Mouse (Mus musculus): ENCODE results near the gene Il27ra. TPM values are rescaled to one million over a fixed set of nuclear protein-coding genes. Genes with fewer than 3 reads are reported as not detected.
A peak's percentile ranks its signal among the peaks of the same experiment; 100 is the strongest.

Gene Il27ra
- total RNA-seq, 1 experiment, result 0.89 TPM

GRCm38 (mm10) chr8:84019738-84020137 is 22.7 kb downstream of the Il27ra start:
- no peaks in the 10 kb centered on the region for H3K36me3 ChIP-seq (ENCODE audit: control insufficient read depth, insufficient read depth, low read length, poor library complexity, severe bottlenecking)
- no peak overlapping the region for H3K9ac ChIP-seq (ENCODE audit: insufficient read depth, low read depth, low read length, poor library complexity, severe bottlenecking)
- H3K4me1 ChIP-seq (ENCODE audit: control insufficient read depth in 2 of 2, insufficient read depth in 2 of 2, low read length in 2 of 2, poor library complexity in 1 of 2), result peaks cover 16 to 34% of the 10 kb centered on the region in 2 experiments
- no peaks in the 10 kb centered on the region for H3K9me3 ChIP-seq (ENCODE audit: control insufficient read depth, insufficient read depth, low read depth, low read length)
- TF ChIP-seq MAFK (IDR thresholded peaks at IDR 0.05; ENCODE audit: insufficient read depth, low read depth, low read length) (no peak), CHD2 (IDR thresholded peaks at IDR 0.05; ENCODE audit: low read depth, low read length) (no peak), ZNF384 (IDR thresholded peaks at IDR 0.05; ENCODE audit: low read depth, low read length) (no peak)
- in situ Hi-C loops (cut with MboI; ENCODE audit: low sequenced_read_pairs in 2 of 2, unreplicated experiment in 2 of 2), result loop anchor here in 1 of 2 experiments (10.0 kb wide), 1 partner anchor 335 kb away; no protein-coding TSS in a partner anchor
- no peak overlapping the region for H3K27ac ChIP-seq (ENCODE audit: insufficient read depth, low read depth, low read length, poor library complexity, severe bottlenecking)
- no peak overlapping the region for H3K4me3 ChIP-seq (ENCODE audit: insufficient read depth in 1 of 2, low read depth in 1 of 2, low read length in 2 of 2, poor library complexity in 1 of 2, severe bottlenecking in 1 of 2)
- no peak for DNase-seq (ENCODE audit: low read depth, low spot score)

- Histone ChIP-seq H3K9me3 (ENCODE audit: control insufficient read depth, insufficient read depth, low read depth, low read length) (no peaks in the 10 kb centered on the region), H3K9ac (ENCODE audit: insufficient read depth, low read depth, low read length, poor library complexity, severe bottlenecking) (no peak overlapping the region), H3K4me1 (ENCODE audit: control insufficient read depth in 2 of 2, insufficient read depth in 2 of 2, low read length in 2 of 2, poor library complexity in 1 of 2) (peaks cover 0 to 10% of the 10 kb centered on the region in 2 experiments; a peak in 3 of 4 replicates), H3K4me3 (ENCODE audit: insufficient read depth in 1 of 2, low read depth in 1 of 2, low read length in 2 of 2, poor library complexity in 1 of 2, severe bottlenecking in 1 of 2) (no peak overlapping the region), H3K27ac (ENCODE audit: insufficient read depth, low read depth, low read length, poor library complexity, severe bottlenecking) (no peak overlapping the region), H3K36me3 (ENCODE audit: control insufficient read depth, insufficient read depth, low read length, poor library complexity, severe bottlenecking) (no peaks in the 10 kb centered on the region)
- in situ Hi-C loops (cut with MboI; ENCODE audit: low sequenced_read_pairs in 2 of 2, unreplicated experiment in 2 of 2), result loop anchor here in 1 of 2 experiments (10.0 kb wide), 1 partner anchor 339 kb away; no protein-coding TSS in a partner anchor
- no peak for DNase-seq (ENCODE audit: low read depth, low spot score)
- TF ChIP-seq CHD2 (IDR thresholded peaks at IDR 0.05; ENCODE audit: low read depth, low read length), result no peak
- TF ChIP-seq ZC3H11A (IDR thresholded peaks at IDR 0.05; ENCODE audit: borderline replicate concordance, low read depth, low read length), result no peak
- TF ChIP-seq HCFC1 (IDR thresholded peaks at IDR 0.05; ENCODE audit: borderline replicate concordance, insufficient read depth, low read length), result no peak
Measured at GRCm38 (mm10) chr8:84015833-84016232, 26.6 kb downstream of the Il27ra start.

- no peak for TF ChIP-seq MAFK (IDR thresholded peaks at IDR 0.05; ENCODE audit: insufficient read depth, low read depth, low read length)
- H3K27ac ChIP-seq (ENCODE audit: insufficient read depth, low read depth, low read length, poor library complexity, severe bottlenecking), result no peak overlapping the region
- no peak for DNase-seq (ENCODE audit: low read depth, low spot score)
- no peaks in the 10 kb centered on the region for H3K36me3 ChIP-seq (ENCODE audit: control insufficient read depth, insufficient read depth, low read length, poor library complexity, severe bottlenecking)
- peak overlapping the region; percentile 63 for H3K9ac ChIP-seq (ENCODE audit: insufficient read depth, low read depth, low read length, poor library complexity, severe bottlenecking)
- peak overlapping the region; percentile 72 to 79 for H3K4me3 ChIP-seq (ENCODE audit: insufficient read depth in 1 of 2, low read depth in 1 of 2, low read length in 2 of 2, poor library complexity in 1 of 2, severe bottlenecking in 1 of 2)
- in situ Hi-C loops (cut with MboI; ENCODE audit: low sequenced_read_pairs in 2 of 2, unreplicated experiment in 2 of 2), result loop anchor here in 1 of 2 experiments (10.0 kb wide), 1 partner anchor 342 kb away; no protein-coding TSS in a partner anchor
- H3K9me3 ChIP-seq (ENCODE audit: control insufficient read depth, insufficient read depth, low read depth, low read length), result no peaks in the 10 kb centered on the region
- H3K4me1 ChIP-seq (ENCODE audit: control insufficient read depth in 2 of 2, insufficient read depth in 2 of 2, low read length in 2 of 2, poor library complexity in 1 of 2), result peaks cover 4 to 9% of the 10 kb centered on the region in 2 experiments; a peak in 3 of 4 replicates
Measured at GRCm38 (mm10) chr8:84012499-84013165, 29.8 kb downstream of the Il27ra start.

GRCm38 (mm10) chr8:84011705-84012498 is 30.5 kb downstream of the Il27ra start, which contains the start of gene 2210011C24Rik:
2210011C24Rik (minus strand) TSS chr8:84012171.
- DNase-seq (ENCODE audit: low read depth, low spot score), result no peak
- H3K27ac ChIP-seq (ENCODE audit: insufficient read depth, low read depth, low read length, poor library complexity, severe bottlenecking), result no peak within 1 kb of the TSS

More at GRCm38 (mm10) chr8:84011705-84012498, 30.5 kb downstream of the Il27ra start, which contains the start of gene 2210011C24Rik:
- no peaks in the 10 kb centered on the region for H3K9me3 ChIP-seq (ENCODE audit: control insufficient read depth, insufficient read depth, low read depth, low read length)
- peaks cover 6 to 7% of the 10 kb centered on the region in 2 experiments; a peak in 3 of 4 replicates for H3K4me1 ChIP-seq (ENCODE audit: control insufficient read depth in 2 of 2, insufficient read depth in 2 of 2, low read length in 2 of 2, poor library complexity in 1 of 2)
- TF ChIP-seq ZNF384 (IDR thresholded peaks at IDR 0.05; ENCODE audit: low read depth, low read length) (peak; percentile 89), CHD2 (IDR thresholded peaks at IDR 0.05; ENCODE audit: low read depth, low read length) (no peak)
- H3K4me3 ChIP-seq (ENCODE audit: insufficient read depth in 1 of 2, low read depth in 1 of 2, low read length in 2 of 2, poor library complexity in 1 of 2, severe bottlenecking in 1 of 2), result peak within 1 kb of the TSS; percentile 72 to 79
- in situ Hi-C loops (cut with MboI; ENCODE audit: low sequenced_read_pairs in 2 of 2, unreplicated experiment in 2 of 2), result loop anchor here in 1 of 2 experiments (10.0 kb wide), 1 partner anchor 343 kb away; no protein-coding TSS in a partner anchor
- peak within 1 kb of the TSS; percentile 68 for H3K9ac ChIP-seq (ENCODE audit: insufficient read depth, low read depth, low read length, poor library complexity, severe bottlenecking)
- no peaks in the 10 kb centered on the region for H3K36me3 ChIP-seq (ENCODE audit: control insufficient read depth, insufficient read depth, low read length, poor library complexity, severe bottlenecking)

Measured in ES-E14 (cell line).